Mouse (Mus musculus) left cerebral cortex, postnatal 25 days (tissue): ENCODE results near the gene Morn1. TPM values are rescaled to one million over a fixed set of nuclear protein-coding genes. Genes with fewer than 3 reads are reported as not detected.

Experiments used
- DNase-seq, 2 experiments: peaks; one replicate each; pipeline ENCODE4 v3.0.0; 2022; ENCODE audit warnings: low spot score in 2 of 2, mixed read lengths in 1 of 2
- intact Hi-C: fragments of 180-260 bp; cut with DNase I; formaldehyde crosslinking; loops from one replicate; pipeline ENCODE4 v1.15.1; 2025
- total RNA-seq, 2 experiments: library from RNA; stranded (reverse); gene quantifications; 2 replicates each; pipeline ENCODE4 v1.2.3; 2021

Gene Morn1
- total RNA-seq, 2 experiments from 2014 or later = 8.6 to 9.7 TPM

GRCm38 (mm10) chr4:155151221-155151788 is 64.9 kb downstream of the Morn1 start:
- DNase-seq = no peak
- intact Hi-C loops = loop anchor here (2.0 kb wide), 1 partner anchor 69 kb away; no protein-coding TSS in a partner anchor

GRCm38 (mm10) chr4:155151845-155152244 is 65.5 kb downstream of the Morn1 start:
- no peak for DNase-seq
- intact Hi-C loops = loop anchor here (2.0 kb wide), 1 partner anchor 69 kb away; no protein-coding TSS in a partner anchor

DNA sequence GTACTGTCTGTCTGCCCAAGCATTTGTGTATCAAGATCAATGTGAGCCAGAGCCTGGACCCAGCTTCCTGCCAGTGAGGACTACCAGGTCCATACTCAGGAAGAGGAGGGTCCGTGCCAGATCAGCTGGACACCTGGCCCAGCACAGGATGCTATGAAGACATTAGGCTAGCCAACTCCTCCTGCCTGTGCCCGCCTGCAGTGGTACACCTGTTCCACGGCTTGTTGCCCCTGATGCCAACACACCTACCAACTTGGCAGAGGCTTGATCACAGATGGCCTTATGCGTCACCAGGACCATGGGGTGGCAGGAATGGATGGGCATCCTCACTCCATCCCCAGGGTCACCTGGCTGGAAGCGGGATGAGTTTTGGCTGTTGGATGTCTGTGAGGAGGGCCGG is 66.1 kb downstream of the Morn1 start:
- no peak for DNase-seq
- intact Hi-C loops = no loop called here

GRCm38 (mm10) chr4:155153389-155154072 is 67.2 kb downstream of the Morn1 start:
- intact Hi-C loops = no loop called here
- DNase-seq = no peak

- intact Hi-C loops = no loop called here
Measured at GRCm38 (mm10) chr4:155154986-155155385, 68.6 kb downstream of the Morn1 start.

DNA sequence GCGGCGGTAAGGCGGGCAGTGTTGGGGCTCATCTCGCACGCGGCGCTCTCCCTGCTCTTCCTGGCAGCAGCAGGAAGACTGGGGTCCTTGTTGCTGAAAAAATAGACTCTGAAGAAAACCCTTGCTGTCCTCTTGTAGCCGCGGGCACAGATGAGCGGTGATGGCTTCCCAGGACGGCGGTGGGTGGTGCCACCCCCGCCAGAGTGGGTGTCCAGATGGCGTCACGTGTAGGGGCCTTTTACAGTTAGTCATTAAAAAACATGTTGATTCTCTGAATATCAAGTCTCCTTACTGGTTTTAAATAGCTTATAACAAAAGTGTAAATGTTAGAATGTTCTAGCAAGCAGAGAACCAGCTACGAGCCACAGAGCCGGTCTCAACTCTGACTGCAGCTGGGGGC is 70.4 kb downstream of the Morn1 start:
- intact Hi-C loops = no loop called here
- DNase-seq = peak in 1 of 2 experiments; percentile 38

More at GRCm38 (mm10) chr4:155154986-155155385, 68.6 kb downstream of the Morn1 start:
- no peak for DNase-seq

DNA sequence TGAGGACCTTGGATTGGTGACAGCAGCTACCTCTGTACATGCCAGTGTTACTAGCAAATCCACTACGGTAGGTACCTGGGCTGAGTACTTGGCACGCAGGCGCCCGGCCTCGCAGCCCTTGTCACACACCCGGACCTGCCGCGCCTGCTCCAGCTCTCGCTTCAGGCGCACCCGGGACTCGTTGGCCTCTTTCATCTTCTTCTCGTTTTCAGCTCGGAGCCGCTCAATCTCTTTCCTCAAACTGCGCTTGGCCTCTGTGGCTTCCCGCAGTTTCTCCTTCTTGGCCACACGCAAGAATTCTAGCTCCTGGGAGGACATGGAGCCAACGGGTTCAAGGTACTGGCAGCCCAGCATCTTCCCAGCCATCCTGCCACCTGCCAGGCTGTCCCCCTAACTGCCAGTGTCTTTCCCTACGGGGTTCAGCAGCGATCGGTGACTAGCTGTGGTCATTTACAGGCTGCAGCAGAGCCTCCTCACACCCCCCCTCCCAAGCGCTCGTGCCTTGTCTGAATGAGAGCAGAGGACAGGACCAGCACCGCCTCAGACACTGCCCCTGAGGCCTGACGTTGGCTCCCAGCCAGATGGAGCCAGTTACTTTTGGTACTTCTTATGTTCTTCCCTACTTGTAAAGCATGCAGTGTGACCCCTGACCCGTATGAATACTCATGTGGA is 71.6 kb downstream of the Morn1 start:
- intact Hi-C loops = no loop called here
- no peak for DNase-seq

GRCm38 (mm10) chr4:155158543-155158917 is 72.2 kb downstream of the Morn1 start:
- intact Hi-C loops = no loop called here
- DNase-seq = peak in 1 of 2 experiments; percentile 35

- intact Hi-C loops = no loop called here
- no peak for DNase-seq
Measured at GRCm38 (mm10) chr4:155162433-155163319, 76.3 kb downstream of the Morn1 start.

- intact Hi-C loops = no loop called here
- no peak for DNase-seq
Measured at GRCm38 (mm10) chr4:155163320-155163651, 76.9 kb downstream of the Morn1 start.

- intact Hi-C loops = no loop called here
- DNase-seq = no peak
Measured at GRCm38 (mm10) chr4:155163685-155164084, 77.3 kb downstream of the Morn1 start.

DNA sequence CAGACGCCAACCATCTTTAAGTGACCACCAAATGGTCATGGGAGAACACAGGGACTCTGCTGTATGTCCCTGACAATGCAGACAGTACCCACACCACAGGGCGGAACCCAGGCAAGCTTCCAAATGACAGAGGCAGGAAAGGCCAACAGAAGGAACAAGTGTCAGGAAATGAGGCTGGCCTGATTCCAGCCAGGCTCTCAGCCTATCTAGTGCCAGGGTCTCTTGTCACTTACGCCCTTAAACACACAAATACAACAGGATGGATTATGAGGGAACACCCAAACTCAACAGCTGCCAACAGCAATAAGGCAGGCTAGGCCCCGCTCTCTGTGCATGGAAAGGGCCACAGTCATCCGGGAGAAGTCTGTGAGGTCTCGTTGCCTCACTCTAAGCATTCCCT is 78.2 kb downstream of the Morn1 start:
- DNase-seq = no peak
- intact Hi-C loops = no loop called here

- no peak for DNase-seq
- intact Hi-C loops = no loop called here
Measured at GRCm38 (mm10) chr4:155165861-155166260, 79.5 kb downstream of the Morn1 start.

- intact Hi-C loops = no loop called here
- no peak for DNase-seq
Measured at GRCm38 (mm10) chr4:155168835-155169252, 82.5 kb downstream of the Morn1 start.

DNA sequence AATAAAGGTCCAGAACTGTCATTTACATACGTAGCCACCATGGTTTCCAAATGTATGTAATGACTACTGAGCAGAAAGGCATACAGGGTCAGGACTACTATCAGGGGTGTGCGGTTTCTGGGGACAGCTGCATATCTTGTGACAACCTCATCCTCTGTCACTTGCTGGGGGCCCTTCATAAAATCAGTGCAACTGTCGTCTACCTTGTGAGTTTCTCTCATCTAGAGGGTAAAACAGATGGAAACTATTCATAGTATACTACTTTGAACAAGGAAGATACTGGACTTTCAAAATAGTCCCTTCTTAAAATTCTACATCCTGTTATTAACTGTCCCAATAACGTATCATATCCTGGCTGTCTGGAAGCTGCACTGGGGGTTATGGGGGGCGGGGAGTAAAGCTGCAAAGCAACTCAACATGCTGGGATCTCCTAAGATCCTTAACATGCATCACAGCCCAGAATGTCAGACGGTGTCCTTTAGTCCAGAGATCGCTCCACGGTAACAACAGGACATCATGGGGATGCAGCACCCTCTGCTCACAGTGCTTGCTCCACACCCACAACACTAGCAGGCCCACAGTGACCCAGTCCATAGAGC is 84.3 kb downstream of the Morn1 start:
- intact Hi-C loops = loop anchor here (5.0 kb wide), 1 partner anchor 48 kb away; no protein-coding TSS in a partner anchor
- no peak for DNase-seq

GRCm38 (mm10) chr4:155171961-155172533 is 85.7 kb downstream of the Morn1 start:
- intact Hi-C loops = loop anchor here (2.0 to 5.0 kb wide), 2 partner anchors 49 to 50 kb away; no protein-coding TSS in a partner anchor
- peak in 1 of 2 experiments; percentile 91 for DNase-seq

DNA sequence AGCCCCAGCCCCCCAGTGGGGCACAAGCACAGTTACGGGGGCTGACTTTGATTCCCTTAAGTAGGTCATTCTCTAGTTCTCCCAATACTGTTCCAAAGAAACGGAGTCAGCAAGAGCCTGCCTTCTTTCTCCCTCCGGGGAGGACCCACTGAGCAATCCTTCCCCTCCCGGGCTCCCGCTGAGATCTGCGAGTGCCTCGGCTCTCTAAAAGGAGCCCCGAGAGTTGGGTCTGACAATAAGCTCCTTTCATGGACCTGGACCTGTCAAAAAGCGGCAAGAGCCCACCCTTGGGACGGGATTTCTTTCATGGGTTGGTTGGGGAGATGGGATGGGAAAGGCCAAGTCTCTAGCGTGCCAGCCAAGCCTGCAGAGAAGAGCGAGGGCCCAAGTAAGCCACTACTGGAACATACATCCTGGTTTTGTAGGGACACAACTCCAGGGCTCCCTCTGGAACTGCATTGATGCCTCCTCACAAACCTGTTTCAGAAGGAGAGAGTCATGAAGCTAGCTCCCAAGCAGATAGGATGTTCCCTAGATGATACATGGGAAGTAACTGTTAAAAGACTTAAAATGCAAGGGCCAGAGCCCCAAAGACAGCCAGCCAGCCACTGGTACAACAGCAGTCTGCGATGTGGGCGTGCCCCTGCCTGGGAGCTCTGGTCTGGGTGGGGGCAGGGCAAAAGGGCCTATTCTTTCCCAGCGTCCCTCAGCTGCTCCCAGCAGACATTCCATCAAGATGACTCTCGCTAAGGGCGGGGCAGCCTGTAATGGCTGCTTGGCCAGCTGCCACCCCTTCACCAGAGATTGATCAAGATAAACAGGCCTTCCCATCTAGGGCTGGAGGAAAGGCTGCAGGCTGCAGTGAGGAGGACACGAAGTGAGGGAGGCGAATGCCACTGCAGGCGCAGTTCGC is 86.8 kb downstream of the Morn1 start:
- intact Hi-C loops = loop anchor here (2.0 to 5.0 kb wide), 2 partner anchors 48 to 51 kb away; no protein-coding TSS in a partner anchor
- peak; percentile 65 to 76 for DNase-seq
